Mouse (Mus musculus) olfactory bulb, adult 2 months (tissue): ENCODE results near the gene Chd2.

Experiments
- CTCF ChIP-seq: fragments of 200-500 bp; IDR thresholded peaks from 2 replicates; pipeline ENCODE4 v1.5.1; 2012; ENCODE audit warnings: low read depth, mild to moderate bottlenecking, low read length, moderate library complexity; ENCODE audit not compliant: insufficient read depth
- POLR2A ChIP-seq: fragments of 200-500 bp; IDR thresholded peaks from 2 replicates; pipeline ENCODE4 v1.6.1; 2012; ENCODE audit warnings: mild to moderate bottlenecking, low read depth, low read length, moderate library complexity; ENCODE audit not compliant: insufficient read depth

DNA sequence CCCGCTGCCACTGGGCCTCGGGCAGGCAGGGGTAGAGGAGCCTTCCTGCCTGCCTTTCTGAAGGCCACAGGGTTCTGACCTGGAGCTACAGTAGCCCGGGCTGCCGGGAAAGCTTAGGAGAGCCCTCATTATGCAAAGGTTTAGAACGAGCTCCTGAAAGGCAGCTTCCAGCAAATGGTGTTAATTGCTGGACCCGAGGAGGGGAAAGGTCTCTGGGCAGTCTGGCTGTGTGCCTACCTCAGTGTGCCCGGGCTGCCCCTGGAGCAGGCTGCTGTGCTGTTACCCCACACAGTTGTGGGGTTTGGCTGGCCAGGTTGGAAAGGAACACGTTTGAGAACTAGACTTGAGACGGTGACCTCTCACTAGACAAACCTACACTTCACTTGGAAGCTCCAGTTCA, 152.2 kb downstream of the Chd2 start:
- TF ChIP-seq CTCF (no peak), POLR2A (no peak)
